Mouse (Mus musculus) myocyte (in vitro differentiated cells): ENCODE measurements around the gene Fam241a. TPM values are rescaled to one million over a fixed set of nuclear protein-coding genes. Genes with fewer than 3 reads are reported as not detected.

Source experiments
- H3K27me3 ChIP-seq: one replicate; pipeline ENCODE4 v1.6.1; 2011; ENCODE audit not compliant: control insufficient read depth, insufficient read depth, insufficient read length
- H3K36me3 ChIP-seq: one replicate; pipeline ENCODE4 v1.6.1; 2011; ENCODE audit not compliant: control insufficient read depth, insufficient read depth
- H3K4me2 ChIP-seq: one replicate; pipeline ENCODE4 v1.6.1; 2011; ENCODE audit warnings: low read depth, control low read depth
- H3K4me3 ChIP-seq: one replicate; pipeline ENCODE4 v1.5.1; 2011; ENCODE audit warnings: mild to moderate bottlenecking, control low read depth, moderate library complexity
- H3K79me2 ChIP-seq: one replicate; pipeline ENCODE4 v1.6.1; 2011; ENCODE audit not compliant: control insufficient read depth, insufficient read depth
- H3ac ChIP-seq: one replicate; pipeline ENCODE4 v1.6.1; 2011; ENCODE audit not compliant: control insufficient read depth, insufficient read length
- CEBPB ChIP-seq: IDR thresholded peaks from 2 replicates; pipeline ENCODE4 v1.6.1; 2011; ENCODE audit warnings: mild to moderate bottlenecking, moderate library complexity; ENCODE audit not compliant: poor library complexity, insufficient read depth, severe bottlenecking
- E2F4 ChIP-seq: IDR thresholded peaks from one replicate; pipeline ENCODE4 v1.6.1; 2011; ENCODE audit warnings: mild to moderate bottlenecking, control low read depth, moderate library complexity; ENCODE audit not compliant: insufficient read depth
- MAX ChIP-seq: IDR thresholded peaks from one replicate; pipeline ENCODE4 v1.6.1; 2011; ENCODE audit warnings: low read depth, mild to moderate bottlenecking, control low read depth
- MYOD1 ChIP-seq, 3 experiments: IDR thresholded peaks; one replicate each; pipeline ENCODE4 v1.6.1; 2011; ENCODE audit warnings: control low read depth in 2 of 3, low read depth in 2 of 3, mild to moderate bottlenecking in 2 of 3, moderate library complexity in 1 of 3; ENCODE audit not compliant: insufficient read length in 2 of 3, control insufficient read depth in 1 of 3
- MYOG ChIP-seq, 3 experiments: IDR thresholded peaks; one replicate each; pipeline ENCODE4 v1.6.1; 2011; ENCODE audit warnings: control low read depth in 2 of 3, low read depth in 2 of 3, mild to moderate bottlenecking in 2 of 3; ENCODE audit not compliant: insufficient read length in 2 of 3, control insufficient read depth in 1 of 3, insufficient read depth in 1 of 3
- POLR2A ChIP-seq: IDR thresholded peaks from one replicate; pipeline ENCODE4 v1.6.1; 2011; ENCODE audit warnings: low read depth, mild to moderate bottlenecking, control low read depth, moderate library complexity; ENCODE audit not compliant: insufficient read length
- POLR2AphosphoS2 ChIP-seq: IDR thresholded peaks from one replicate; pipeline ENCODE4 v1.6.1; 2011; ENCODE audit warnings: low read depth, control low read depth; ENCODE audit not compliant: insufficient read length
- REST ChIP-seq: IDR thresholded peaks from one replicate; pipeline ENCODE4 v1.6.1; 2011; ENCODE audit warnings: mild to moderate bottlenecking, control low read depth, moderate library complexity; ENCODE audit not compliant: insufficient read depth, insufficient read length
- SRF ChIP-seq: IDR thresholded peaks from one replicate; pipeline ENCODE4 v1.6.1; 2011; ENCODE audit warnings: low read depth; ENCODE audit not compliant: control insufficient read depth, insufficient read length
- TCF12 ChIP-seq: IDR thresholded peaks from one replicate; pipeline ENCODE4 v1.6.1; 2011; ENCODE audit warnings: mild to moderate bottlenecking, control low read depth; ENCODE audit not compliant: poor library complexity, insufficient read depth, severe bottlenecking
- TCF3 ChIP-seq: IDR thresholded peaks from one replicate; pipeline ENCODE4 v1.6.1; 2011; ENCODE audit warnings: low read depth, control low read depth; ENCODE audit not compliant: insufficient read length
- USF1 ChIP-seq: IDR thresholded peaks from one replicate; pipeline ENCODE4 v1.6.1; 2011; ENCODE audit warnings: low read depth, mild to moderate bottlenecking, control low read depth, moderate library complexity
- polyA plus RNA-seq: library from polyadenylated mRNA; unstranded; fragments of >200 nt; fragmentation: generic; extraction: Trizol; gene quantifications from one replicate; pipeline ENCODE4 v1.2.1, GENCODE M21; 2012; ENCODE audit warnings: missing spikeins

Gene Fam241a
- polyA plus RNA-seq, result 3.6 TPM

- Histone ChIP-seq H3K27me3 (no peaks in the 10 kb centered on the region), H3ac (no peak within 1 kb of the TSS), H3K4me3 (peak within 1 kb of the TSS; percentile 7), H3K79me2 (no peaks in the 10 kb centered on the region), H3K4me2 (peak within 1 kb of the TSS; percentile 80), H3K36me3 (no peaks in the 10 kb centered on the region)
- TF ChIP-seq MYOD1 (IDR thresholded peaks at IDR 0.05; ENCODE audit: control insufficient read depth in 1 of 3, insufficient read length in 2 of 3, low read depth in 2 of 3), result peak in 2 of 3 experiments; percentile 33 to 77
- TF ChIP-seq POLR2A, result peak; percentile 72
- no peak for TF ChIP-seq USF1
Measured at GRCm38 (mm10) chr3:127895792-127896541, at the start of gene Fam241a. Fam241a (minus strand) TSS chr3:127896324.

- Histone ChIP-seq H3K36me3 (no peaks in the 10 kb centered on the region), H3K4me3 (no peak overlapping the region), H3K4me2 (no peak overlapping the region), H3K27me3 (no peaks in the 10 kb centered on the region), H3ac (no peak overlapping the region), H3K79me2 (no peaks in the 10 kb centered on the region)
- TF ChIP-seq TCF3 (no peak), CEBPB (no peak), MAX (no peak), REST (no peak), TCF12 (no peak), USF1 (no peak), POLR2AphosphoS2 (no peak), MYOD1 (IDR thresholded peaks at IDR 0.05; ENCODE audit: control insufficient read depth in 1 of 3, insufficient read length in 2 of 3, low read depth in 2 of 3) (no peak), SRF (no peak), POLR2A (no peak), E2F4 (no peak), MYOG (IDR thresholded peaks at IDR 0.05; ENCODE audit: control insufficient read depth in 1 of 3, insufficient read depth in 1 of 3, insufficient read length in 2 of 3, low read depth in 2 of 3) (no peak)
Measured at GRCm38 (mm10) chr3:127932453-127932852, 36.3 kb upstream of the Fam241a start.

DNA sequence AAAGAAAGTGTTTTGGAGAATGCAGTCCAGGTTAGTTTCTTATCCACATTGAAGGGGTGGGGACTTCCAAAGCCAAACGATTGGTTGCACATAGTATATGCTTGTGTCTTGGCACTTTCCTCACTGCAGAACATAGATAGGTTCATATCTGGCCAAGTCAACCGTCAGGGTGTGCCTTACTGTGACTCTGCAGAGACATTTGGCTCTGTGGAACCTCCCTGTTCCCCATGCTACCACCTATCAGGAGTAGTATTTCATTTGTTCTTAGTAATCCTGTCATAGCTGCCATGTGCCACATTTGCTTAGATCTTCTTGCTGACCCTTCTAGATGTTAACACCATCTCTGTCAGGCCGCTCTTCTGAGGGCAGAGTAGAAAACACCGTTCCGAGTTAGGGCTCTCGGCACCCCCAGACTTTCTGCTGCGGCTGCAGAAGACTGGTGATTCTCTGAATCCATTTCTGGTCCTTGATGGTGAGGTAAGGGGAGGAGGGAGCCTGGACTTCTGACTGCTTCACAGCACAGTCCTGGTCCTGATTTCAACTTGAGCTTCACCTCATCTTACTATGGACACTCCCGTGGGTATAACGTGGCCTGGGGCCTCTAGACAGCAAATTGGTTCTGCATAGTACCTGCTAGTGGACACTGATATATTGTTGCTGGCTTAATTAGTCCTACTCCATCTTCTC, 34.3 kb upstream of the Fam241a start:
- no peak for TF ChIP-seq MYOD1 (IDR thresholded peaks at IDR 0.05; ENCODE audit: control insufficient read depth in 1 of 3, insufficient read length in 2 of 3, low read depth in 2 of 3)
- H3K36me3 ChIP-seq, result no peaks in the 10 kb centered on the region
- H3K27me3 ChIP-seq, result no peaks in the 10 kb centered on the region
- H3ac ChIP-seq, result no peak overlapping the region
- no peak overlapping the region for H3K4me3 ChIP-seq
- H3K79me2 ChIP-seq, result no peaks in the 10 kb centered on the region
- peak overlapping the region; percentile 6 for H3K4me2 ChIP-seq

GRCm38 (mm10) chr3:127929921-127930320, 33.8 kb upstream of the Fam241a start:
- Histone ChIP-seq H3ac (no peak overlapping the region), H3K4me3 (no peak overlapping the region), H3K27me3 (no peaks in the 10 kb centered on the region), H3K4me2 (peak overlapping the region; percentile 6), H3K36me3 (no peaks in the 10 kb centered on the region), H3K79me2 (no peaks in the 10 kb centered on the region)
- TF ChIP-seq MYOG (IDR thresholded peaks at IDR 0.05; ENCODE audit: control insufficient read depth in 1 of 3, insufficient read depth in 1 of 3, insufficient read length in 2 of 3, low read depth in 2 of 3) (peak in 2 of 3 experiments; percentile 56 to 61), TCF3 (no peak), USF1 (no peak), E2F4 (no peak), MYOD1 (IDR thresholded peaks at IDR 0.05; ENCODE audit: control insufficient read depth in 1 of 3, insufficient read length in 2 of 3, low read depth in 2 of 3) (peak in 1 of 3 experiments; percentile 51), REST (no peak)

GRCm38 (mm10) chr3:127926635-127927183, 30.6 kb upstream of the Fam241a start:
- no peak overlapping the region for H3K4me2 ChIP-seq
- H3K27me3 ChIP-seq, result no peaks in the 10 kb centered on the region
- H3ac ChIP-seq, result no peak overlapping the region
- no peak overlapping the region for H3K4me3 ChIP-seq
- no peaks in the 10 kb centered on the region for H3K36me3 ChIP-seq
- H3K79me2 ChIP-seq, result no peaks in the 10 kb centered on the region
- TF ChIP-seq MYOG (IDR thresholded peaks at IDR 0.05; ENCODE audit: control insufficient read depth in 1 of 3, insufficient read depth in 1 of 3, insufficient read length in 2 of 3, low read depth in 2 of 3) (peak in 1 of 3 experiments; percentile 73), MYOD1 (IDR thresholded peaks at IDR 0.05; ENCODE audit: control insufficient read depth in 1 of 3, insufficient read length in 2 of 3, low read depth in 2 of 3) (peak in 2 of 3 experiments; percentile 60 to 75), POLR2A (no peak), SRF (no peak)
